Mouse (Mus musculus) liver, embryonic 14.5 days (tissue): Measurements from ENCODE around the gene Pnmal1.

Source experiments
- CTCF ChIP-seq: IDR thresholded peaks from 2 replicates; pipeline ENCODE4 v1.5.1; 2016; ENCODE audit warnings: antibody characterized with exemption, low read depth, control low read depth
- EP300 ChIP-seq: IDR thresholded peaks from 2 replicates; pipeline ENCODE4 v1.6.1; 2016; ENCODE audit warnings: antibody characterized with exemption, low read depth

DNA sequence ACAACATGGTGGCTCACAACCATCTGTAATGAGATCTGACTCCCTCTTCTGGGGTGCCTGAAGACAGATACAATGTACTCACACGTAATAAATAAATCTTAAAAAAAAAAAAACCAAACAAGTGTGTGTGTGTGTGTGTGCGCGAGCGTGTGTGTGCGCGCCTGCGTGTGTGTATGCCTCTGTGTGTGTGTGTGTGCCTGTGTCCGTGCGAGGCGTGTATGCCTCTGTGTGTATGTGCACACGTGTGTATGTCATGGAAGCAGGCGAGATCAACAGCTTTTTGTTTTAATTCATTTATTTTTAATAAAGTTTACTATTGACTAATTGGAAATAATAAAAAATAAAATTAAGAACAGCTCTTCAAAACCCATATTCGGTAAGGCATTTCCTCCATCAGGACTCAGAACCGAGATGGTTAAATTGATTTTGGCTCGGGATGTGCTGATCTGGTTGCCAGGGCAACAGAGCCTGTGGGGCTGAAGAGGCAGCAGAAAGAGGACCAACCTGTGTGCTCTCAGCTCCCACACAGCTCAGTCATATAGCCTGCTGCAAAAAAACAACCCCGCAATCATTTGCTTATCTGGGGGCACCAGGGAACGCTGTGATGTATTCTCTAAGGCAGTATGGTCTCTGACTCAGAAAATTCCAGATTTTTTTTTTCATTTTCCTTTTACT, 21.2 kb upstream of the Pnmal1 start:
- TF ChIP-seq CTCF (no peak), EP300 (no peak)
